Mouse (Mus musculus) G1E (cell line): Measurements from ENCODE around the gene H2-Q10. TPM values are rescaled to one million over a fixed set of nuclear protein-coding genes. Genes with fewer than 3 reads are reported as not detected.
"Not testable (repeated sequence)": the region's sequence is repeated elsewhere in the genome, so short reads cannot be mapped to it uniquely, and the experiment has no call there.

ENCODE experiments used
- ATAC-seq: 2 replicates; pipeline ENCODE4 v1.8.0; 2016; ENCODE audit warnings: mild to moderate bottlenecking; ENCODE audit not compliant: insufficient number of reproducible peaks, poor library complexity, low FRiP score, severe bottlenecking; ENCODE audit errors: extremely low read depth
- DNase-seq: peaks from one replicate; pipeline ENCODE4 v3.0.0; 2012; ENCODE audit warnings: low spot score
- H3K27me3 ChIP-seq: 2 replicates; pipeline ENCODE4 v1.6.1; 2012; ENCODE audit warnings: mild to moderate bottlenecking, low read length, inconsistent platforms; ENCODE audit not compliant: insufficient read depth
- H3K36me3 ChIP-seq: replicated peaks from 2 replicates; pipeline ENCODE3; 2012; ENCODE audit warnings: mild to moderate bottlenecking, inconsistent platforms
- H3K4me1 ChIP-seq: 2 replicates; pipeline ENCODE4 v1.6.1; 2012; ENCODE audit warnings: low read depth, low read length, inconsistent platforms, mixed read lengths; ENCODE audit not compliant: insufficient read depth
- H3K4me3 ChIP-seq: 2 replicates; pipeline ENCODE4 v1.5.1; 2012; ENCODE audit warnings: low read depth, mild to moderate bottlenecking, inconsistent platforms, low read length, moderate library complexity, mixed read lengths
- H3K9me3 ChIP-seq: replicated peaks from 2 replicates; pipeline ENCODE4 v1.6.1; 2012; ENCODE audit warnings: inconsistent platforms
- CTCF ChIP-seq: IDR thresholded peaks from 2 replicates; pipeline ENCODE4 v1.5.1; 2012; ENCODE audit warnings: low read depth, low read length, inconsistent platforms, mixed read lengths
- GATA1 ChIP-seq: IDR thresholded peaks from 2 replicates; pipeline ENCODE4 v1.6.1; 2012; ENCODE audit warnings: borderline replicate concordance, low read length, inconsistent platforms, mixed read lengths
- GATA2 ChIP-seq: IDR thresholded peaks from 2 replicates; pipeline ENCODE4 v1.6.1; 2012; ENCODE audit warnings: low read depth, low read length, inconsistent platforms, borderline replicate concordance
- POLR2AphosphoS5 ChIP-seq: IDR thresholded peaks from 2 replicates; pipeline ENCODE4 v1.6.1; 2012; ENCODE audit warnings: low read depth, low read length, inconsistent platforms; ENCODE audit not compliant: insufficient replicate concordance
- TAL1 ChIP-seq: conservative IDR thresholded peaks from 2 replicates; pipeline ENCODE4 v1.6.1; 2012; ENCODE audit warnings: low read depth, low read length, inconsistent platforms, mixed read lengths
- polyA plus RNA-seq: library from polyadenylated mRNA; stranded (reverse); fragments of >175 nt; gene quantifications from 2 replicates; pipeline ENCODE4 v1.2.3, GENCODE M21; 2012
- total RNA-seq, 2 experiments: library from RNA; stranded (forward) in 1 of 2; stranded (reverse) in 1 of 2; fragments of 200-1000 nt in 1 of 2; fragments of >200 nt in 1 of 2; fragmentation: Nextera tagmentation in 1 of 2; gene quantifications; 2 replicates each; pipeline ENCODE4 v1.2.3; 2014 to 2017

The H2-Q10 gene
- total and polyA plus RNA-seq, 3 experiments = 0.05 TPM; not detected in 2

DNA sequence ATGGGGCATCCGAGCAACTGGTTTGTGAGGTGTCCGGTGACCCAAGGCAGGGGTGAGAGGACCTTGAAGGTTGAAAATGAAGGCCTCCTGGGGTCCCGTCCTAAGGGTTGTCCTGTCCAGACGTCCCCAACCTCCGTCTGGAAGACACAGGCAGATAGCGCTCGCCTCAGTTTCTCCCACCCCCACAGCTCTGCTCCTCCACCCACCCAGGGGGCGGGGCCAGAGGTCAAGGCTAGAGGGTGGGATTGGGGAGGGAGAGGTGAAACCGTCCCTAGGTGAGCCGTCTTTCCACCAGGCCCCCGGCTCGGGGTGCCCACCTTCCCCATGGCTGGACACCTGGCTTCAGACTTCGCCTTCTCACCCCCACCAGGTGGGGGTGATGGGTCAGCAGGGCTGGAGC, 35.9 kb downstream of the H2-Q10 start, which contains the start of gene Pou5f1:
Gene Pou5f1 (plus strand): TSS at position 243 of the 400 bp plus-strand sequence.
- no peak for ATAC-seq
- Histone ChIP-seq H3K27me3 (peaks cover 61% of the 10 kb centered on the region), H3K36me3 (no peaks in the 10 kb centered on the region), H3K4me1 (peaks cover 3% of the 10 kb centered on the region; the same call in 1 of the 2 replicates), H3K4me3 (no peak within 1 kb of the TSS), H3K9me3 (no peaks in the 10 kb centered on the region)
- TF ChIP-seq GATA2 (no peak), CTCF (no peak), POLR2AphosphoS5 (no peak), GATA1 (no peak), TAL1 (no peak)
- no peak for DNase-seq

DNA sequence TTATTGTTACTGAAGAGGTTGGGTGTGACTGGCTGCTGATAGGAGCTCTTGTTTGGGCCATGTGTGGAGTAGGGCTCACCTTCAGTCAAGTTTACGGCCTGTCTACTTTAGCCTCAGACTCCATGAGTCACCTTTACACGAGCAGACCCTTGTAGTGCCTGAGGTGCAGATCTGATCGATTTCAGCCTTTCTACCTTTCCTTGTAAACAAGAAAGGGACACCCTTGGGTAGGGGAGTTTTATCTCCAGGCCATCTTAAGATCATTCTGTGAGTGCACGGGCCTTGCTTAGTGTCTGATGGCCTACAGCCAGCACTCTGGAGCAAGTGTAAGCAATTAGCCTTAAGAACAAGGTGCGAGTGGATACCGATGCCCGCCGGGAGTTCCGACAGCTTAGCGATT, 37.0 kb downstream of the H2-Q10 start:
- DNase-seq (no peak), ATAC-seq (no peak)
- H3K36me3 ChIP-seq = no peaks in the 10 kb centered on the region
- peaks cover 3% of the 10 kb centered on the region; the same call in 1 of the 2 replicates for H3K4me1 ChIP-seq
- TF ChIP-seq CTCF (no peak), GATA2 (no peak), GATA1 (no peak), POLR2AphosphoS5 (no peak)
- no peak overlapping the region for H3K4me3 ChIP-seq
- peaks cover 61% of the 10 kb centered on the region for H3K27me3 ChIP-seq
- H3K9me3 ChIP-seq = no peaks in the 10 kb centered on the region

DNA sequence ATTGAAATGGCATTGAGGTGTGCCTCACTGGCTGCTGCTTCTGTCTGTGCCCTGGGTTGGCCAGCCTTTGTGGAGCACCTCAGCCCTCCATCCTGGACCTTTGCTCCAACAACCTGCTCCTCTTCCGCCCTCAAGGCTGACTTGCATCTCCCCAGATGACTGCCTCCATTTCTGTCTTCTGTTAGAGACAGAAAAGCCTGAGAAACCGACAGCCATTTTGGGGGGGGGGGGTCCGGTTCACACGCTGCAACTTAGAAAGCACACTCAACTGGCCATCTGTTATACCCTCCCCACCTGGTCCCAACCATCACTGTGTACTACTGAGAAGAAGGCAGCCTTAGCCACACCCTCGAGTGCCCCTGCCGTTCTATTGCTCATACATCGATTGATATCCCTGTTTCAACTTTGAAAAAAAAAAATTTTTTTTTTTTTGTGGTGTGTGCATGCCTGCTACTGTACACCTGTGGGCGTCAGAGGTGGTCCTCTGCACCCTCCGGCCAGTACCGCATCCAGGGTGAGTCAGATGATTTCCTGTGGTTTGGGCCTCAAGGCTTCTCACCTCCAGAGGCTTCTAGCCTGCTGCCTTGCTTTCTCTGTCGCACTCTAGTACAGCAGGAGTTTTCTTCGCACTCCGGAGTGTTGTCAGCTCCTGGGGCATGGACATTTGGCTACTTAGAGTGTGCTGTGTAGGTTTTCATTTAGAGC, 37.8 kb downstream of the H2-Q10 start:
- no peaks in the 10 kb centered on the region for H3K9me3 ChIP-seq
- H3K4me3 ChIP-seq = no peak overlapping the region
- H3K4me1 ChIP-seq = peaks cover 3% of the 10 kb centered on the region; the same call in 1 of the 2 replicates
- H3K36me3 ChIP-seq = peaks cover 6% of the 10 kb centered on the region
- peaks cover 55% of the 10 kb centered on the region for H3K27me3 ChIP-seq
- TF ChIP-seq POLR2AphosphoS5 (no peak), GATA1 (no peak), GATA2 (no peak), TAL1 (no peak), CTCF (no peak)
- ATAC-seq (no peak), DNase-seq (no peak)

DNA sequence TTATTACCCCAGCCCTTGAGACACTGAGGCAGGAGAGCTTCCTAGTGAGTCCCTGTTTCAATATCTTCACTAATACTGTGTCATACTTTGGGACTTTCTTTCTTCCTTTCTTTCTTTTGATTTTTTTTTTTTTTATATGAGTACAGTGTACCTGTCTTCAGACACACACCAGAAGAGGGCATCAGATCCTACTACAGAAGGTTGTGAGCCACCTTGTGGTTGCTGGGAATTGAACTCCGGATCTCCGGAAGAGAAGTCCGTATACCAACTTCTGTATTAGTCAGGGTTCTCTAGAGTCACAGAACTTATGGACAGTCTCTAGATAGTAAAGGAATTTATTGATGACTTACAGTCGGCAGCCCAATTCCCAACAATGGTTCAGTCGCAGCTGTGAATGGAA, 38.4 kb downstream of the H2-Q10 start:
- not testable (repeated sequence) for H3K4me3 ChIP-seq, H3K4me1 ChIP-seq, DNase-seq, H3K9me3 ChIP-seq, ATAC-seq
- peaks cover 12% of the 10 kb centered on the region for H3K36me3 ChIP-seq
- H3K27me3 ChIP-seq = peaks cover 52% of the 10 kb centered on the region

DNA sequence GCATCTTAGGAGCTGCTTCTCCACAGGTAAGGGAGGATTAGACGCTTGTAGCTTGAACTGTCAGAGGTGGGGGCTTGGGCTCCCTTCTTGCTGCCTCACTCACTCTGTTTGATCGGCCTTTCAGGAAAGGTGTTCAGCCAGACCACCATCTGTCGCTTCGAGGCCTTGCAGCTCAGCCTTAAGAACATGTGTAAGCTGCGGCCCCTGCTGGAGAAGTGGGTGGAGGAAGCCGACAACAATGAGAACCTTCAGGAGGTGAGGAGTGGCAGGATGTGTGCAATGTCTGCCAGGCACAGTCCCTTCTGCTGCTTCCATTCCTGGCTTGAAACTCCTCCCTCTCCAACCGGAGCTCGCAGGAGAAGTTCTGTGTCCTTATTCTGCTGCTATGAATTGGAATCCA, 39.4 kb downstream of the H2-Q10 start:
- no peaks in the 10 kb centered on the region for H3K9me3 ChIP-seq
- peaks cover 12% of the 10 kb centered on the region for H3K4me1 ChIP-seq
- peaks cover 42% of the 10 kb centered on the region for H3K27me3 ChIP-seq
- H3K36me3 ChIP-seq = peaks cover 22% of the 10 kb centered on the region
- DNase-seq (no peak), ATAC-seq (no peak; the same call in 1 of the 2 replicates)
- TF ChIP-seq GATA1 = no peak
- no peak for TF ChIP-seq TAL1
- no peak overlapping the region for H3K4me3 ChIP-seq

DNA sequence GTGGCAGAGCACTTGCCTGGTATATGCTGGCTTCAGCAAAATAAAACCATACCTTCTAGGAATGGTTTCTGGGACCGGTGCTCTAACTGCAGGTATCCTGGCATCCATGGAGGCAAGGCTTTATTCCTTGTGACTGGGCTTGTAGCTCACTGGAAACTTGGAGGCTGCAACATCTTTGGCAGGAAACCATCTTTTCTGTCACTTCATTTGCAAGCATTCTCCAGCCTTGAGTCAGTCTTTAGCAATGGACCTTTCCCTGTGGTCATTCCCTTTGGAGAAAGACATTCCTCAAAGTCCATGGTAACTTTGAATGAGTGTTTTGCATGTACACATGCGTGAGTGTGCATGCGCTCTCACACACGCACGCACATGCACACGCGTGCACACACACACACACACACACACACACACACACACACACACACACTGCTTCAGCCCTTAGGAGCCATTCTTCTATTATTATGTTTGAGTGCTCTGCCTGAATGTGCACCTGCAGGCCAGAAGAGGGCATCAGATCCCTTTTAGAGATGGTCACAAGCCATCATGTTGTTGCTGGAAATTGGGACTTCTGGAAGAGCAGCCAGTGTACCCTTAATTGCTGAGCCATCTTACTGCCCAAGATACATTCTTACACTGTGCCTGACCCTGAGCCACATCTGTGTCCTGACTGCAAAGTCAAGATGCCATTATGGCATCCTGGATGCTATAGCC, 43.2 kb downstream of the H2-Q10 start:
- peaks cover 14% of the 10 kb centered on the region for H3K27me3 ChIP-seq
- H3K9me3 ChIP-seq = no peaks in the 10 kb centered on the region
- peaks cover 38% of the 10 kb centered on the region for H3K4me1 ChIP-seq
- no peak for DNase-seq
- H3K4me3 ChIP-seq = no peak overlapping the region
- no peak for ATAC-seq
- peaks cover 39% of the 10 kb centered on the region for H3K36me3 ChIP-seq
- TF ChIP-seq TAL1 (no peak), GATA2 (no peak), POLR2AphosphoS5 (no peak), CTCF (no peak), GATA1 (no peak)
